Mouse (Mus musculus): ENCODE data around the gene Sesn1. TPM values are rescaled to one million over a fixed set of nuclear protein-coding genes. Genes with fewer than 3 reads are reported as not detected.
"Not testable (repeated sequence)": the region's sequence is repeated elsewhere in the genome, so short reads cannot be mapped to it uniquely, and the experiment has no call there.

Sesn1 gene
- total RNA-seq (2021) = 10 to 100 TPM; 27.1 to 27.3 TPM

GRCm38 (mm10) chr10:41809771-41810563, at the start of gene Sesn1, which contains the start of gene Cep57l1:
Gene Sesn1, plus strand, starts transcription at chr10:41809935.
Gene Cep57l1, minus strand, starts transcription at chr10:41809871.
- peak; percentile 97 for DNase-seq
- intact Hi-C loops (cut with DNase I) = loop anchor here (10.0 kb wide), 1 partner anchor 115 kb away; no protein-coding TSS in a partner anchor

- intact Hi-C loops (cut with DNase I) = no loop called here
- DNase-seq = no peak
These were observed 48.9 kb upstream of the Sesn1 start for GRCm38 (mm10) chr10:41760866-41761265.

GRCm38 (mm10) chr10:41763741-41764385, 45.9 kb upstream of the Sesn1 start:
- intact Hi-C loops (cut with DNase I) = no loop called here
- DNase-seq = no peak

- intact Hi-C loops (cut with DNase I) = no loop called here
- no peak for DNase-seq
These were observed 44.1 kb upstream of the Sesn1 start for GRCm38 (mm10) chr10:41765586-41765985.

GRCm38 (mm10) chr10:41766280-41766679, 43.5 kb upstream of the Sesn1 start:
- intact Hi-C loops (cut with DNase I) = no loop called here
- DNase-seq = no peak

GRCm38 (mm10) chr10:41767254-41767653, 42.5 kb upstream of the Sesn1 start:
- intact Hi-C loops (cut with DNase I) = no loop called here
- DNase-seq = no peak

GRCm38 (mm10) chr10:41792375-41792774, 17.4 kb upstream of the Sesn1 start:
- no peak for DNase-seq
- intact Hi-C loops (cut with DNase I) = no loop called here

- DNase-seq = no peak
- intact Hi-C loops (cut with DNase I) = no loop called here
These were observed 12.5 kb upstream of the Sesn1 start for GRCm38 (mm10) chr10:41797253-41797652.

- intact Hi-C loops (cut with DNase I) = no loop called here
- DNase-seq = no peak
These were observed 6.3 kb upstream of the Sesn1 start for GRCm38 (mm10) chr10:41803467-41803866.

- no peak for DNase-seq
- intact Hi-C loops (cut with DNase I) = no loop called here
These were observed 5.0 kb upstream of the Sesn1 start for GRCm38 (mm10) chr10:41804711-41805110.

- no peak for DNase-seq
- intact Hi-C loops (cut with DNase I) = no loop called here
These were observed 3.9 kb upstream of the Sesn1 start for GRCm38 (mm10) chr10:41805729-41806355.

- DNase-seq = peak; percentile 86
- intact Hi-C loops (cut with DNase I) = no loop called here
These were observed 510 bp upstream of the Sesn1 start for GRCm38 (mm10) chr10:41809080-41809770.

- intact Hi-C loops (cut with DNase I) = loop anchor here (10.0 kb wide), 1 partner anchor 116 kb away; no protein-coding TSS in a partner anchor
- no peak for DNase-seq
These were observed 1.1 kb downstream of the Sesn1 start for GRCm38 (mm10) chr10:41810564-41811455.

- intact Hi-C loops (cut with DNase I) = loop anchor here (10.0 kb wide), 1 partner anchor 118 kb away; no protein-coding TSS in a partner anchor
These were observed 2.8 kb downstream of the Sesn1 start for GRCm38 (mm10) chr10:41812566-41812965.

GRCm38 (mm10) chr10:41814305-41814853, 4.6 kb downstream of the Sesn1 start:
- DNase-seq = no peak
- intact Hi-C loops (cut with DNase I) = loop anchor here (10.0 kb wide), 1 partner anchor 120 kb away; no protein-coding TSS in a partner anchor

More at GRCm38 (mm10) chr10:41812566-41812965, 2.8 kb downstream of the Sesn1 start:
- no peak for DNase-seq

- intact Hi-C loops (cut with DNase I) = loop anchor here (10.0 kb wide), 1 partner anchor 122 kb away; no protein-coding TSS in a partner anchor
- DNase-seq = no peak
These were observed 6.8 kb downstream of the Sesn1 start for GRCm38 (mm10) chr10:41816516-41816915.

GRCm38 (mm10) chr10:41818036-41818732, 8.4 kb downstream of the Sesn1 start:
- DNase-seq = no peak
- intact Hi-C loops (cut with DNase I) = loop anchor here (10.0 kb wide), 1 partner anchor 123 kb away; no protein-coding TSS in a partner anchor

- DNase-seq = not testable (repeated sequence)
- intact Hi-C loops (cut with DNase I) = loop anchor here (10.0 kb wide), 1 partner anchor 124 kb away; no protein-coding TSS in a partner anchor
These were observed 9.0 kb downstream of the Sesn1 start for GRCm38 (mm10) chr10:41818733-41819070.
